Mouse (Mus musculus) fibroblast of lung, adult 2 months (primary cell): ENCODE results near the gene Olfr148.

Source experiments
- DNase-seq: peaks from one replicate; pipeline ENCODE4 v3.0.0-alpha.2; 2011; ENCODE audit warnings: low read depth

The Olfr148 gene

GRCm38 (mm10) chr9:39610355-39610754, at the start of gene Olfr148:
Gene Olfr148, plus strand, starts transcription at chr9:39610655.
- DNase-seq: no peak

- DNase-seq: no peak
Observed at GRCm38 (mm10) chr9:39575469-39575868, 35.0 kb upstream of the Olfr148 start, which contains the start of gene Olfr959. Gene Olfr959, minus strand, starts transcription at chr9:39575569.

GRCm38 (mm10) chr9:39577050-39577449, 33.4 kb upstream of the Olfr148 start:
- no peak for DNase-seq

- no peak for DNase-seq
Observed at GRCm38 (mm10) chr9:39602536-39603332, 7.7 kb upstream of the Olfr148 start.

- DNase-seq: no peak
Observed at GRCm38 (mm10) chr9:39603333-39603845, 7.1 kb upstream of the Olfr148 start.

GRCm38 (mm10) chr9:39603999-39604453, 6.4 kb upstream of the Olfr148 start, which contains the start of gene AW551984:
Gene AW551984, minus strand, starts transcription at chr9:39604403.
- DNase-seq: no peak

GRCm38 (mm10) chr9:39608497-39608896, 2.0 kb upstream of the Olfr148 start:
- no peak for DNase-seq

GRCm38 (mm10) chr9:39611953-39612352, 1.5 kb downstream of the Olfr148 start:
- no peak for DNase-seq

GRCm38 (mm10) chr9:39621073-39621472, 10.6 kb downstream of the Olfr148 start, which contains the start of gene Olfr960:
Gene Olfr960, plus strand, starts transcription at chr9:39621373.
- no peak for DNase-seq

GRCm38 (mm10) chr9:39623783-39624182, 13.3 kb downstream of the Olfr148 start:
- no peak for DNase-seq

GRCm38 (mm10) chr9:39624711-39625110, 14.3 kb downstream of the Olfr148 start:
- no peak for DNase-seq

GRCm38 (mm10) chr9:39629069-39629468, 18.6 kb downstream of the Olfr148 start:
- no peak for DNase-seq

- no peak for DNase-seq
Observed at GRCm38 (mm10) chr9:39633913-39634594, 23.6 kb downstream of the Olfr148 start.

GRCm38 (mm10) chr9:39644785-39645184, 34.3 kb downstream of the Olfr148 start, which contains the start of gene Olfr961:
Gene Olfr961, plus strand, starts transcription at chr9:39645085.
- no peak for DNase-seq

GRCm38 (mm10) chr9:39647382-39647781, 36.9 kb downstream of the Olfr148 start:
- DNase-seq: no peak

GRCm38 (mm10) chr9:39654756-39655396, 44.4 kb downstream of the Olfr148 start:
- no peak for DNase-seq
